Mouse (Mus musculus) thymus, adult 2 months (tissue): Measurements from ENCODE around the gene Snx9. TPM values are rescaled to one million over a fixed set of nuclear protein-coding genes. Genes with fewer than 3 reads are reported as not detected.

ENCODE experiments used
- DNase-seq: peaks from one replicate; pipeline ENCODE4 v3.0.0; 2021
- H3K27ac ChIP-seq: fragments of 200-500 bp; 2 replicates; pipeline ENCODE4 v1.5.1; 2012; ENCODE audit warnings: low read length, control low read depth; ENCODE audit not compliant: control insufficient read depth, insufficient read depth
- H3K27me3 ChIP-seq: fragments of 200-500 bp; 2 replicates; pipeline ENCODE4 v1.6.1; 2012; ENCODE audit warnings: mild to moderate bottlenecking, low read length, moderate library complexity, mixed read lengths; ENCODE audit not compliant: control insufficient read depth, insufficient read depth
- H3K36me3 ChIP-seq: fragments of 200-500 bp; 2 replicates; pipeline ENCODE4 v1.6.1; 2012; ENCODE audit warnings: mild to moderate bottlenecking, low read length, moderate library complexity; ENCODE audit not compliant: control insufficient read depth, insufficient read depth
- H3K4me1 ChIP-seq: fragments of 200-500 bp; replicated peaks from 2 replicates; pipeline ENCODE4 v1.6.1; 2012; ENCODE audit warnings: low read length; ENCODE audit not compliant: control insufficient read depth, insufficient read depth
- H3K4me3 ChIP-seq: fragments of 200-500 bp; 2 replicates; pipeline ENCODE4 v1.5.1; 2012; ENCODE audit warnings: mild to moderate bottlenecking, low read length, control low read depth, moderate library complexity; ENCODE audit not compliant: control insufficient read depth, insufficient read depth
- CTCF ChIP-seq: fragments of 200-500 bp; IDR thresholded peaks from 2 replicates; pipeline ENCODE4 v1.5.1; 2012; ENCODE audit warnings: mild to moderate bottlenecking, control low read depth, low read length, moderate library complexity, borderline replicate concordance; ENCODE audit not compliant: control insufficient read depth, poor library complexity, insufficient read depth; ENCODE audit errors: extremely low read depth
- POLR2A ChIP-seq: fragments of 200-500 bp; IDR thresholded peaks from 2 replicates; pipeline ENCODE4 v1.6.1; 2012; ENCODE audit warnings: mild to moderate bottlenecking, low read length, control low read depth, moderate library complexity; ENCODE audit not compliant: control insufficient read depth, poor library complexity, insufficient read depth; ENCODE audit errors: extremely low read depth
- WGBS: fragments of 180-500 bp; shearing (Covaris S2); methylation state at CpG from one replicate; pipeline ENCODE4 v1.1.7; 2018; 5-methylcytosine and 5-hydroxymethylcytosine counted together
- polyA plus RNA-seq: library from polyadenylated mRNA; depleted of rRNA; stranded (reverse); fragments of >200 nt; gene quantifications from 2 replicates; pipeline ENCODE4 v1.2.3, GENCODE M21; 2012

Gene Snx9
- polyA plus RNA-seq, 1 experiment, result 12.5 TPM

- TF ChIP-seq CTCF (no peak), POLR2A (no peak)
- H3K27me3 ChIP-seq, result no peaks in the 10 kb centered on the region
- no peak overlapping the region for H3K27ac ChIP-seq
- H3K4me3 ChIP-seq, result no peak overlapping the region
- no peaks in the 10 kb centered on the region for H3K36me3 ChIP-seq
- no peak for DNase-seq
- no peaks in the 10 kb centered on the region for H3K4me1 ChIP-seq
- WGBS, result 91% methylated on average over 10 of the region's 10 CpGs
Measured at GRCm38 (mm10) chr17:5877611-5878157, 36.6 kb downstream of the Snx9 start.

DNA sequence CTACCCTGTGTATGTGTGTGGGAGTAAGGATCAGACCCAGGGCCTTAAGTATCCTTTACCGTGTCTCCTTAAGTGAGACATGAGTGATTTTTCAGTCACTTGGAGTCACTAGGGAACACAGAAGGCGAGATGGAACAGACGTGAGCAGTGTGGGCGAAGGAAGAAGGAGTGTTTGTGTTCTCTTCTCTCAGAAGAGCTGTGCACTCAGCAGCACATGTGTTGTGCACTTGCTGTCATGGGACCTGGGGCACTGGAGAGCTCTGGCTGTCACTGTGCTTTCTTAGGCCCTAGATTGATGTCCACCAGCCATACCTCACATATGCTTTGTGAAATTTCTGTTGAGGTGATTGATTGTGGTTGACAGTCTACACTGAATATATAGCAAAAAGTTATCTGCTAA lies 37.7 kb downstream of the Snx9 start:
- no peaks in the 10 kb centered on the region for H3K36me3 ChIP-seq
- no peak overlapping the region for H3K4me3 ChIP-seq
- TF ChIP-seq CTCF, result no peak
- no peak for TF ChIP-seq POLR2A
- no peaks in the 10 kb centered on the region for H3K4me1 ChIP-seq
- no peak overlapping the region for H3K27ac ChIP-seq
- no peak for DNase-seq
- 95% methylated on average over 4 of the region's 4 CpGs for WGBS
- H3K27me3 ChIP-seq, result no peaks in the 10 kb centered on the region

DNA sequence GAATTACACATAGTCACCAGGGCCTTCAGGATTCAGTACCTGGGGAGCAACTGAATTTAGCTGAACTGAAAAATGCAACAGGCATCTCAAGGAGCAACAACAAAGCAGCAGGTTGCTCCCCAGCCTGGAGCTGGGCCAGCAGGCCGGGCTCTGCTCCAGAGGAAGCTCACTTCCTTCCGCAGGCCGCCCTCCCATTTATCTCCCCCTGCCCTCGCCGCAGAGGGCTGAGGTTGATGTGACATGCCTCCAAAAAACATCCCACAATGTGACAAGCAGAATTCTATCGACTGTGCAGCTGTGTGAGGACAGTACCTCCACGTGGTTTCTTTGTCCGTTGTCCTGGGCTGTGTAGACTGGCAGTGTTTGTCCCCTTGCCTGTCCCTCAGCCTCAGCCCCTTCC lies 44.3 kb downstream of the Snx9 start:
- Histone ChIP-seq H3K27ac (peak overlapping the region; percentile 87), H3K4me3 (no peak overlapping the region), H3K27me3 (no peaks in the 10 kb centered on the region), H3K4me1 (peaks cover 23% of the 10 kb centered on the region), H3K36me3 (no peaks in the 10 kb centered on the region)
- TF ChIP-seq POLR2A (no peak), CTCF (no peak)
- peak; percentile 61 for DNase-seq
- WGBS, result 6% methylated on average over 8 of the region's 8 CpGs

DNA sequence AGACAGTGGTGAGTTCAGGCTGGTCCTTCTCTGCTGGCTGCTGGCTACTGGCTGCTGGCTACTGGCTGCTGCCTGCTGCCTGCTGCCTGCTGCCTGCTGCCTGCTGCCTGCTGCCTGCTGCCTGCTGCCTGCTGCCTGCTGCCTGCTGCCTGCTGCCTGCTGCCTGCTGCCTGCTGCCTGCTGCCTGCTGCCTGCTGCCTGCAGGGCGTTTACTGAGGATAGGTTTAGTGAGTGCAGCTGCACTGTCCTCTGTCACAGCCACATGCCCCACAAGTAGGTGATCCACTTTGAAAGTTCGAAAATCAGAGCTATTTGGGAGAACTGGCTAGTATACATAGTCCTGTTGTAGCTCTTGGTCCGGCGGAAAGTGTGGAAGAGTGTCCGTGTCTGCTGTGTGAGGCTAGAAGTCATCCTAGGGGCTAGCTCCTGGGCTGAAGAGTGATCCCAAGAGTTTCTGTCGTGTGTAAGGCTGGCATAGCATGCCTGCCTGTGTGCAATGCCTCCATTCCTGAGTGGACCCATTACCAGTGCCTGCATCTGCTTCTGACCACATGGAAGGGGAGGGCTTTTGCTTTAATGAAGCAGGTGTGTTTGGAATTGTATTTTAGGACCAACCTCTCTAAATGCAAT lies 45.2 kb downstream of the Snx9 start:
- Histone ChIP-seq H3K27ac (peak overlapping the region; percentile 45; the same call in 1 of the 2 replicates), H3K4me3 (no peak overlapping the region), H3K4me1 (peaks cover 23% of the 10 kb centered on the region), H3K27me3 (no peaks in the 10 kb centered on the region), H3K36me3 (no peaks in the 10 kb centered on the region)
- no peak for TF ChIP-seq POLR2A
- no peak for TF ChIP-seq CTCF
- WGBS, result 50% methylated on average over 6 of the region's 6 CpGs
- peak; percentile 31 for DNase-seq

DNA sequence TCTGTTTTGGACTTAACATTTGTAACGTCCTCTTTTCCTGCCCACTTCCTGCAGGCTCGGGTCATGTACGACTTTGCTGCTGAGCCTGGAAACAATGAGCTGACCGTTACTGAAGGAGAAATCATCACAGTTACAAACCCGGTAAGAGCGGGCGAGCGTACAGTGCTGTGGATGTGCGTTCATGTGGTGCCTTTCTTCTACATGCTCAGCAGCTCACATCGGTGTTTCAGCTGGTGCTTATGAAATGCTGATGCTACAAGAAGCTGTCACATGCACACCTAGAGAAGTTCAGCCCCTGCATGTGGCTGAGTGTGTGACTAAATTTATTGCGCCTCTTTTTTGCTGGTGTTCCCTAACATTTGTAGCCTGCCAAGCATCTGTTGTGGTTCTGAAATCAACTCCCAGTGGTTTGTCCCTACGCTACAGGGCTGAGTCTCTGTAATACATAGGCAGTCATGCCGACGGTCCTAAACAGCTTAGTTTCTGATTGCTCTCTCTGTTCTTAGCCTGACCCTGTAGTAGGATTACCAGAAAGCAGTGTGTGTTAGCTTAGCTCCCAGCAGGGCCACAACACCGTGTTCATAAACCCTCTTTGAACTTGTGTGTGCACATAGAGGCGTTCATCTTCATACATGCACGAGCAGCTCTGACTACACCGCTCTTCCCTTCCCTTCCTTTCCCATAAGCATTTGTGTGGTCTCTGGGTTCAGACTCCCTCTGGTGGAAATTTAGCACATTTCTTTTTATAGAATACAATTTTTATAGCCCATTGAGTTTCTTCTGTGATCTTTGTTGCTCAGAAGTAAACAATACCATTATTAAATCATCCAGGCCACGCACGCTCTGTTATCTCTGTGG lies 46.0 kb downstream of the Snx9 start:
- Histone ChIP-seq H3K4me1 (peaks cover 23% of the 10 kb centered on the region), H3K27me3 (no peaks in the 10 kb centered on the region), H3K27ac (peak overlapping the region; percentile 45; the same call in 1 of the 2 replicates), H3K4me3 (peak overlapping the region; percentile 13; the same call in 1 of the 2 replicates), H3K36me3 (no peaks in the 10 kb centered on the region)
- peak; percentile 21 for DNase-seq
- no peak for TF ChIP-seq CTCF
- no peak for TF ChIP-seq POLR2A
- WGBS, result 16% methylated on average over 20 of the region's 20 CpGs

DNA sequence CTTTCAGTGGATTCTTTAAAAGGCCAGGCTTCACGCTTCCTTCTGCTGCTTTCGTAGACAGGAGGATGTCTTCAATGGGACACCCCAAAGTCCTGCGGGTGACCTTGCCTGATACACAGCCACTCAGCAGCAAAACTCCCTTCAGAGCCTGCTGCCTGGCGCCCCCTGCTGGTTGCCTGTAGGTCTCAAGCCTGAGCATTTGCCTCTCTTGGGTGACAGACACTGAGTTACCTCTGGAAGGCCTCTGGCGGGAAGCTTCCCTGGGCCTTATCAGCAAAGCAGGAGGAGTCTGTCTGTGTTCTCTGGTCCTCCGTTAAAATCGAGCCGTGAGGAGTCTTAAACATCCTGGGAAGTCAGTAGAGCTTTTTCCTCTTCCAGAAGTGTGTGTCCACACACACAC lies 49.3 kb downstream of the Snx9 start:
- H3K4me1 ChIP-seq, result peaks cover 17% of the 10 kb centered on the region
- H3K27me3 ChIP-seq, result no peaks in the 10 kb centered on the region
- TF ChIP-seq CTCF, result peak; percentile 93
- TF ChIP-seq POLR2A, result no peak
- no peak overlapping the region for H3K27ac ChIP-seq
- no peak overlapping the region for H3K4me3 ChIP-seq
- no peaks in the 10 kb centered on the region for H3K36me3 ChIP-seq
- DNase-seq, result peak; percentile 85
- WGBS, result 63% methylated on average over 8 of the region's 8 CpGs
